In the genomic region with DNA sequence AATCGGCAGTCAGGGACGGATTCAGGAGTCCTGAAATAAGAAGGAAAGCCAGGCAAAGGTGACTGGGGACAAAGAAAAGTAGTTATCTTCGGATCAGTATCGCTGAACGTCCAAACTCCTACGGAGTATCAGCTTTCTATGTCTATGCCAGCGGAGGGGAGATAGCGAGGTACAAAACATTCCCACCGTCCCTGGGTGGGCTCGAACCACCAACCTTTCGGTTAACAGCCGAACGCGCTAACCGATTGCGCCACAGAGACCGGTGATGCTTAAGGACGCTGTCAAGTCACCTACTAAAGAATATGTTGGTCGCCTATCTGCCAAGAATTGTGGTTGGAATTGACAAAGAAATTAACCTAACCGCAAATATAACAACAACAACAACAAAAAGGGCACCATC, we compare ENCODE assay signal across 8 mouse cellular contexts. TPM values are rescaled to one million over a fixed set of nuclear protein-coding genes. Genes with fewer than 3 reads are reported as not detected.
DNase-seq lines count a peak whose midpoint lies in the region; ATAC-seq lines count a peak whose summit lies in the region.

No protein-coding gene starts in this region.

- H3K27ac ChIP-seq in hindbrain, embryonic 13.5 days: no peak overlapping the region

- peaks cover 21% of the 10 kb centered on the region for H3K4me1 ChIP-seq in hindbrain, embryonic 13.5 days (replicated peaks)

- peak overlapping the region; percentile 81 for H3K4me2 ChIP-seq in hindbrain, embryonic 13.5 days

- peak; percentile 91 for DNase-seq in NIH3T3 (ENCODE audit: low read depth)
- DNase-seq in cerebellum, postnatal 14 days: peak; percentile 96
- peak; percentile 73 to 92 for DNase-seq in frontal cortex, postnatal 14 days (ENCODE audit: low spot score in 2 of 2)
- DNase-seq in layer of hippocampus, postnatal 25 days (ENCODE audit: extremely low spot score in 1 of 2, low spot score in 1 of 2): peak; percentile 95 to 96
- peak; percentile 83 for DNase-seq in lung, postnatal 25 days (ENCODE audit: low spot score)
- DNase-seq in retina, adult 2 months (ENCODE audit: low read depth, low spot score): peak; percentile 72
- peak; percentile 85 to 91 for DNase-seq in thymus, postnatal 36 days

- no peaks in the 10 kb centered on the region for H3K9me3 ChIP-seq in hindbrain, embryonic 13.5 days

- H3K27me3 ChIP-seq in hindbrain, embryonic 13.5 days: peaks cover 44% of the 10 kb centered on the region

- H3K9ac ChIP-seq in hindbrain, embryonic 13.5 days: peak overlapping the region; percentile 68

- under 1% methylated on average over 20 of the region's 20 CpGs for WGBS in hindbrain, embryonic 13.5 days

- H3K36me3 ChIP-seq in hindbrain, embryonic 13.5 days: no peaks in the 10 kb centered on the region

- peak; percentile 73 for ATAC-seq in hindbrain, embryonic 13.5 days (ENCODE audit: low FRiP score)

- peak overlapping the region; percentile 60 for H3K4me3 ChIP-seq in hindbrain, embryonic 13.5 days

RNA-seq across cellular contexts. Expression of gene Fcgr4, which starts 15.0 kb away (rescaled TPM):
- 0.31 TPM in 2 replicates for polyA plus RNA-seq in hindbrain, embryonic 13.5 days (2015; fragmentation: Nextera tagmentation; extraction: Ambion mirVana)
- total RNA-seq in layer of hippocampus, postnatal 25 days (2021): under 1 TPM in 1 of 2 experiments, not detected in 1; 0.22 TPM

RNA-seq across cellular contexts. Expression of gene Fcgr3, which starts 31.0 kb away (rescaled TPM):
- 8.1 and 10.0 TPM in 2 replicates for polyA plus RNA-seq in hindbrain, embryonic 13.5 days (2015; fragmentation: Nextera tagmentation; extraction: Ambion mirVana)
- 10 to 100 TPM; 12.1 to 14.0 TPM for total RNA-seq in layer of hippocampus, postnatal 25 days (2021)

RNA-seq across cellular contexts. Expression of gene Fcgr2b, which starts 57.4 kb away (rescaled TPM):
- 0.32 and 0.61 TPM in 2 replicates for polyA plus RNA-seq in hindbrain, embryonic 13.5 days (2015; fragmentation: Nextera tagmentation; extraction: Ambion mirVana)
- total RNA-seq in layer of hippocampus, postnatal 25 days (2021): 1 to 10 TPM; 3.4 to 3.6 TPM
